Mouse (Mus musculus): Measurements from ENCODE around the gene Acot5.
"Not testable (repeated sequence)": the region's sequence is repeated elsewhere in the genome, so short reads cannot be mapped to it uniquely, and the experiment has no call there.

The Acot5 gene

GRCm38 (mm10) chr12:84062336-84062735 lies 6.8 kb upstream of the Acot5 start:
- DNase-seq (ENCODE audit: low spot score in 2 of 2), result no peak

- no peak for DNase-seq (ENCODE audit: low spot score in 2 of 2)
These were observed 5.9 kb upstream of the Acot5 start for GRCm38 (mm10) chr12:84063228-84063627.

GRCm38 (mm10) chr12:84063833-84064232 lies 5.3 kb upstream of the Acot5 start:
- DNase-seq (ENCODE audit: low spot score in 2 of 2), result no peak

DNA sequence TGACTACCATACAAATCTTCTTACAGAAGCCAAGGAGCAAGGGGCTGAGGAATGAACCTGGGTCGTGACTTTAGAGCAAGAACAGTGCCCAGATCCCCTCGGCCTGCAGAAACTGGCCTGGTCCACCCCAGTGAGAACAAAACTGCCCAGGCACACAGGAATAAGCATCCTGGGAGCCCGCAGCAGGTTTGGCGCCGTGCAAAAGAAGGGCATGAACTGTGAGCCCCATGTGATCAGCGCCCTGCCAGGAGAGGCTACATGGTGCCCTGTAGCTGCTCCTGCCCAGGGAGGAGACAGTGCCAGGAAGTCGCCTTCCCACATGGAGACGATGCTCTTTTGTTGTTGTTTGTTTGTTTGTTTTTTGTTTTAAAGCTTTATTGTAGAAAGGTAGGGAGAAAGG lies 4.5 kb upstream of the Acot5 start:
- no peak for DNase-seq (ENCODE audit: low spot score in 2 of 2)

DNA sequence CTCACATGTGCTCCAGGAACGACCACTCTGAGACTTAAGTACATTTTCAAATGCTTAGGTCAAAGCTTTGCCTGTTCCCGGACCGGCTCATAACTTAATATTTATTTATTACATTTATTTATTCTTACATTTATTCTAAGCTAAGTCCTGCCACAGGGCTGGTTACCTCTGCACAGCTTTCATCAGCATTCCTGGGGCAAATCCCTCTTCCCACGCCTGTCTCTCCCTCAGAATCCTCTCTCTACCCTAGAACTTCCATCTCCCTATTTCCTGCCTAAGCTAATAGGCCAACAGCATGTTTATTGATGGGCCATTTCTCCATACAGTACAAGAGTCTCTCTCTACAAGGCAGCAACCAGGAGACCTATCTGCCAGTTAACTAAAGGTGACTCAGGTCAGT lies 1.4 kb upstream of the Acot5 start:
- no peak for DNase-seq (ENCODE audit: low spot score in 2 of 2)

GRCm38 (mm10) chr12:84068296-84068695 lies 829 bp upstream of the Acot5 start:
- no peak for DNase-seq (ENCODE audit: low spot score in 2 of 2)

DNA sequence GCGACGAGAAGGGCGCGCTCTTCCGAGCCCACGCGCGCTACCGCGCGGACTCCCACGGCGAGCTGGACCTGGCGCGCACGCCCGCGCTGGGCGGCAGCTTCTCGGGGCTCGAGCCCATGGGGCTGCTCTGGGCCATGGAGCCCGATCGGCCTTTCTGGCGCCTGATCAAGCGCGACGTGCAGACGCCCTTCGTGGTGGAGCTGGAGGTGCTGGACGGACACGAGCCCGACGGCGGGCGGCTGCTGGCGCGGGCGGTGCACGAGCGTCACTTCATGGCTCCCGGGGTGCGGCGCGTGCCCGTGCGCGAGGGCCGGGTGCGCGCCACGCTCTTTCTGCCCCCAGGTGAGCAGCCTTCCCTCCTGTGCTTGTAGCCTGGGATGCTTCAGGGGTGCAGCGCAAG lies 457 bp downstream of the Acot5 start:
- peak in 1 of 2 experiments; percentile 17 for DNase-seq (ENCODE audit: low spot score in 2 of 2)

GRCm38 (mm10) chr12:84071696-84072095 lies 2.6 kb downstream of the Acot5 start:
- no peak for DNase-seq (ENCODE audit: low spot score in 2 of 2)

DNA sequence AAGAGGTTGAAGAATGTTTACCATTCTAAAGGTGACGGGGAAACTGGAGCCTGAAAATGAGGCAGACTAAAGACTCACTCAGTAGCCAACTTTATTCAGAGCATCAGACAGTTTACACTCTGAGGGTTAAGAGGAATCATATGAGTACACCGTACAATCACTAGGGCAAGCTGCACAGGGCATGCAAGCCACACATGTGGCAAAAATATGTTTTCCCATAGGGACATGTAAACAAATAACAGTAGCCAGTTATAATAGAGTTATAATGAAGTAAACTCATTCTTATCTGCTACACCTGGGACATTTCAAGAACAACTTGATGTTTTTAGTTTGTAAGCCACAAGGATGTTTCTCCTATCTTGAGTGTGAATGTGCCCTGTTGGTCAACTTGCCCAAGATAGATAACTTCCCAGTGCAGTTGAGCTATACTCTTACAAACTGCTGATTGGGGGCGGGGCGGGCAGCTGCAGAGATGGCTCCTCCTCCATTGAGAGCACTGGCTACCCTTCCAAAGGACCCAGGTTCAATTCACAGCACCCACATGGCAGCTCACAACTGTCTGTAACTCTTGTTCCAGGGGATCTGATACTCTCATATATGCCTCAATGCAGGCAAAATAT lies 8.4 kb downstream of the Acot5 start:
- no peak for DNase-seq (ENCODE audit: low spot score in 2 of 2)

DNA sequence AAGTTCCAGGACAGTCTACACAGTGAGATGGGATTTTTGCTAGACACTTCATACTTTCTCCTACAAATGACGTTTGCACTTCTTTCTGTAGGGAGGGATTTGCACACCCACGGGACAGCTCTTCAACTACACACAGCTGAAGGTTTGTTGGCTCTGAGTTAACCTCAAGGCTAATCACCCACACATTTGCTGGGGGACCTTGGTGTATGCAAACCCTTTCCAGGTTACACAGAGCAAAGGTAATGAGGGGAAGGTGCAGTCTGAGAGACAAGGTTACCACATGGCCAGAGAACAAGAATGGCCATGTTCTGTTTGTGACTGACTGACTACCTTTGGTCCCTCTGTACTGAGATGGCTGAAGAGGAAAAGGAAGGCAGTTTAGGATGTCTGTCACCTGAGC lies 14.7 kb downstream of the Acot5 start:
- DNase-seq (ENCODE audit: low spot score in 2 of 2), result no peak

DNA sequence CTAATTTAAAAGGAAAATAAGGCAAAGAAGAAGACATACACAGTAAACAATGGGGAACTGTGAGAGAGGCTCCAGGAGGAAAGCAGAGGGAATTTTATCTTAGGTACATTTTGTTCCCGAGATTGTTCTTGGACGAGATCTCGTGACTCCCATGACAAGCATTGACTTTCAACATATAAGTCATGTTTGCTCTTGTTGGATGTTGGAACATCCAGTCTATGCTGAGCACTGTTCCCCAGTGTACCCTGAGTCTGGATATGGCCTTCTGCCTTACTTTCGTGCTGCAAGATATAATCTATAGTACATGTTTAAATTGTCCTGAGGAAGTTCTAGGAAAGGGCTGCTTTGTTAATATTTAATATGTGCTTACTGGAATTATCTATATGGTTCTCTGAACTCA lies 15.5 kb downstream of the Acot5 start:
- DNase-seq (ENCODE audit: low spot score in 2 of 2), result no peak

DNA sequence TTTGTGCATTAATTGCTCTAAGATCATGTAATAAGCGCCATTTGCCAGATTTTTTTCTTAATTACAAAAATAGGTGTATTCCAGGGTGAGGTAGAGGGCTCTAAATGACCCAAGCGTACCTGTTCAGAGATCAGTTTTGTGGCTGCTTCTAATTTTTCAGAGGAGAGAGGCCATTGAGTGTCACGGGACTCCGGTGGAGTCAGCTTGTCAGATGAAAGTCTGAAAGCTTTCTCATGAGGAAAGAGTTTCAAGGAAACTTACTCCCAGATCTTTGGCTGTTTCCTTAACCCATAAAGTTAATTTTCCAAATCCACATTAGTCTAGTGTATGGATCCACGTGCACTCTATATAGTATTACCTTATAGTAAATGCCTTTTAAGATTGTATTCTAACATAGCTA lies 25.5 kb downstream of the Acot5 start:
- not testable (repeated sequence) for DNase-seq (ENCODE audit: low spot score in 2 of 2)

DNA sequence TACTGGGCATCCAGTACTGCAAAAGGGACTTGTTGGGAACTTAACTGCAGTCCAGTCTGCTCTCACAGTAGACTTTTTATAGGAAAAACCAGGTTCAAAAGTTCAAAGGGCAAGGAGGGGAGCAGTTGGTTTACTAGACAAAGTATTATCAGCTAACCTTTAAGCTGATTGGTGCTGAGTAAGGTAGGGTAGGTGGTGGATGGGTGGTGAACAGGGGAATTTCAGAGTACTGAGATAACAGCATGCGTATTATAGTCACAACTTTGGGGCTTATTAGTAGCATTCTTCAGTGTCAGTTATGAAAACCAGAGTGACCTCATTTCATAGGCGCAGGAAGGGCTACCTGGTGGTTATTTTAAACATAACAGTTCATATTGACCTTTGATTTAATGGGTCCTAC lies 30.5 kb downstream of the Acot5 start:
- DNase-seq (ENCODE audit: low spot score in 2 of 2), result no peak

DNA sequence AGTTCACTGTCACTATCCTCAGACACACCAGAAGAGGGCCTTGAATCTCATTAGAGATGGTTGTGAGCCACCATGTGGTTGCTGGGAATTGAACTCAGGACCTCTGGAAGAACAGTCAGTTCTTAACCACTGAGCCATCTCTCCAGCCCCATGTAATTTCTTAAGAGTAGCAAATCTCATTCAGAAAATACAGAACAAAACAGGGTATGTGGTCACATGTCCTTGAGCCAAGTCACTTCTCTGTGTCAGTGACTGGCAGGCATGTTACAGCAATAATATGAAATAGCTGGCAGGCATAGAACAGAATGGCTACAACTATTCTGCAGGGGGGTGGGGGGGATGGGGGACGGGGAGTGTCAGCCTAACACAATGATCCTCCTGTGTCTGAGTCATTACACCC lies 30.9 kb downstream of the Acot5 start:
- no peak for DNase-seq (ENCODE audit: low spot score in 2 of 2)

GRCm38 (mm10) chr12:84100604-84101492 lies 31.7 kb downstream of the Acot5 start, which contains the start of gene Acot6:
Acot6 (plus strand) TSS chr12:84100654.
- DNase-seq (ENCODE audit: low spot score in 2 of 2), result peak; percentile 6 to 41

- DNase-seq (ENCODE audit: low spot score in 2 of 2), result no peak
These were observed 32.3 kb downstream of the Acot5 start for GRCm38 (mm10) chr12:84101493-84101845.

- DNase-seq (ENCODE audit: low spot score in 2 of 2), result no peak
These were observed 37.9 kb downstream of the Acot5 start for GRCm38 (mm10) chr12:84107012-84107411.

DNA sequence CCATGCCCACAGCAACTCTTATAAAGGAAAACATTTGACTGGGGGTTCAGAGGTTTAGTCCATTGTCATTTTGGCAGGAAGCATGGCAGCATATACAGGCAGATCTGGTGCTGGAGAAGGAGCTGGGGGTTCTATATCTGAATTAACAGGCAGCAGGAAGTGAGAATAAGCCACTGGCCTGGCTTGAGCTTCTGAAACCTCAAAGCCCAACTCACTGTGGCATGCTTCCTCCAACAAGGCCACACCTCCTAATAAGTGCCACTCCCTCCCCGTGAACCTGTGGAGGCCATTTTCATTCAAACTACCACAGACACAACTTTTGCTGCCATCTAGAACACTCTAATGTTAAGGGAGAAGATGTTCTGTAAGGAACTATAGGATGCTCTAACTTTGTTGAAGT lies 38.6 kb downstream of the Acot5 start:
- DNase-seq (ENCODE audit: low spot score in 2 of 2), result peak in 1 of 2 experiments; percentile 8

DNA sequence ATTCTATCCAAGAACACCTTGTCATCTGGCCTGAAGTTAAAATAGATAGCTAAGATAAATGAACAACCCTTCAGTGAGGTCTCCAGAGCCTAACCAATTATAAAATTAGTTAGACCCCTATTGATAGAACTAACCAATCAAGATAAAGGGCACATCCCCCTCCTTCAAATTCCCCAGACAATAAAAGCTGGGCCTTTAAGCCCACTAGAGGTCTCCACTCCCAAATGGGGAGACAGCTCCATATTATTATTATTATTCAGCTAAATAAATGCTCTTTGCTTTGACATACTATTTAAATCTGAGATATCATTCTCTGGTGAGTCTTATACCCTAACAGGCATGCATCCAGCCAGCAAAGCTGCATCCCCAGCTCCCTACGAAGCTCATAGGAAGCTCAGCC lies 40.8 kb downstream of the Acot5 start:
- DNase-seq (ENCODE audit: low spot score in 2 of 2), result no peak

- DNase-seq (ENCODE audit: low spot score in 2 of 2), result no peak
These were observed 41.7 kb downstream of the Acot5 start for GRCm38 (mm10) chr12:84110814-84111213.

DNA sequence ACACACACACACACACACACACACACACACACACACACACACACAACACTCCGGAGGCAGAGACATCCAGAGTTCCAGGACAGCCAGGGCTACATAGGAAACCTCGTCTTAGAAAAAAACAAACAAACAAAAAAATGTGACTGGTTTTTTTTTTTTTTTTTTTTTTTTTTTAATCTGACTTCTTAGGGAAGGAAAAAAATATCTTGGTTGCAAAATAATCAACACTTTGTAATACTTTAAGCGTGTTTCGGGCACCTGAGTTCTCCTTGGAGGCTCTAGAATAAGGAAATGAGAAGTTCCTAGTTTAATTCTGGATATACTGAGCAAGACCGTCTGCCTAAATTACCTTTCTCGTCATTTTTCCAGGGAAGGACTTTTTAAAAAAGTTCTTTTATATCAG lies 44.6 kb downstream of the Acot5 start:
- DNase-seq (ENCODE audit: low spot score in 2 of 2), result no peak

DNA sequence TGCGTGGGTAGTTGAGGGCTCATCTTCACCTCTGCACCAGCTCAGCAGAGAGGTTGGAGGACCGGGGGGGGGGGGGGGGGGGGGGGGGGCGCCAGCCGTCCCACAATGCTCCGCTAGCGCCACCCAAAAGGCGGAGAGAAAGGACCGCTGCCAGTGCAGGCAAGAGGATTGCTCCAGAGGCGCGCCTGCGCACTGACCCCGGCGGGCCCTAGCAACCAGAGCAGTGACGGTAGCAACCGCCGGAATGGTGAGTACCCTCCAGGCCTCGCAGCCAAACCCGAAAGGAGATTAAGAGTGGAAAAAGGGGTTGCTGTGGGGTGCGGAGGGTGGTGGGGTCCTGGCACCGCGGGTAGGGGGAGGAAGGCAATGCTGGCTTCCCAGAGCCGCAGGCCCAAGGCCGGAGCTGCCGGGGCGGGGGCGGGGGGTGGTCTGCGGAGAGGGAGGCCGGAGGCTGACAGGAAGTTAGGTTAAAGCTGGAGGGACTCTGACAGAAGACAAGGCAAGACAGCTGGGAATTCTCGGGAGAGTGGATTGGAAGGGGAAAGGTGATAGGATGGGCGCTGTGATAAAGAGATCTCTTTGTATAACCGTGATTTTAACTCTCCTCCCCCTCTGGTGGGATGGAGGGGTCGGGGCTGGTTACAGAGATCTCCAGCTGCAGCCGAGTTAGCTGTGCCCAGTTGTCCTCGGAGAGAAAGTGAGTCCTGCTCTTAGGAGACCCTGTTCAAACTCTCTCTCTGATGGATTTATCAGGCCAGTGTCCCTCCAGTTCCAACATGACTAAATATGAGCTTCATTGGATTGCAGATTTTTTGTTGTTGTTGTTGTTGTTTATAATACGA lies 45.2 kb downstream of the Acot5 start, which contains the start of gene Dnal1:
Gene Dnal1 (plus strand): TSS at position 214 of the 842 bp plus-strand sequence.
- peak; percentile 61 to 70 for DNase-seq (ENCODE audit: low spot score in 2 of 2)

Measured in natural killer cell, adult 2 months (primary cell).